Mouse (Mus musculus): ENCODE measurements around the gene Crispld2.

The Crispld2 gene

DNA sequence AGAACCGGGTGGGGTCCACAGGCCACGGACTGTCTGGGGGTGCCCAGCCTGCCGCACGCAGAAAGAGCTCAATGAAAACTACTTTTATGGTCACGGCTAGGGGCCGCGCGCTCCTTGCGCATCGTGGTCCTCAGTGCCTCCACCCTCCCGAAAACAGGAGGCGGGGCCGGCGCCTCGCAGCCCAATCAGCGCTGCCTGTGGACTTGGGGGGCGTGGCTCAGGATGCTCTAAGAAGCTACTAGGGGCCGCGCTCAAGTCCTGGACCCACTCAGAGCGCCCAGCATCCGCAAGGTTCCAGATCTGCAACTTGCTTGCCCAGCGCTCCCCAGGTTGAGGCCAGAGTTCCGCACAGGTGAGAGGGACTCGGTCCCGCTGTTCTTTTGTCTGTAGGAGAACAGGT lies at the start of gene Crispld2:
Gene Crispld2 (plus strand): TSS at position 190 of the 400 bp plus-strand sequence.
- DNase-seq: peak; percentile 25

DNA sequence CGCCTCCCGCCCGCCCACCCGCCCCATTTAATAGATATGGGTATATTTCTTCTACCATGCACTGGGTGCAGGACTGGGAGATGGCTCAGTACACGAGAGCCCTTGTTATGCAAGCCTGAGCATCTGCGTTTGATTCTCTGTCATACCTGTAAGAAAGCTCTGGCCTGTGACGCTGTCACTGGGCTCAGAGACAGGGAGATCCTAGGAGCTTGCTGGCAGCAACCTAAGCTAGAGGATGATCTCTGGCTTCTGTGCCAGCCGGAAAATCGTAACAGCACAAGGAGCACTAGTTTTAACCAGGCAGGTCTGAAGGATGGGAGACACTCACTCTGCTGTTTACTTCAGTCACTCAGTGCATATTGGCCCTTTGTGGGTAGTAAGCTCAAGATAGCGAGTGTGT lies 48.6 kb upstream of the Crispld2 start:
- DNase-seq: peak; percentile 53

DNA sequence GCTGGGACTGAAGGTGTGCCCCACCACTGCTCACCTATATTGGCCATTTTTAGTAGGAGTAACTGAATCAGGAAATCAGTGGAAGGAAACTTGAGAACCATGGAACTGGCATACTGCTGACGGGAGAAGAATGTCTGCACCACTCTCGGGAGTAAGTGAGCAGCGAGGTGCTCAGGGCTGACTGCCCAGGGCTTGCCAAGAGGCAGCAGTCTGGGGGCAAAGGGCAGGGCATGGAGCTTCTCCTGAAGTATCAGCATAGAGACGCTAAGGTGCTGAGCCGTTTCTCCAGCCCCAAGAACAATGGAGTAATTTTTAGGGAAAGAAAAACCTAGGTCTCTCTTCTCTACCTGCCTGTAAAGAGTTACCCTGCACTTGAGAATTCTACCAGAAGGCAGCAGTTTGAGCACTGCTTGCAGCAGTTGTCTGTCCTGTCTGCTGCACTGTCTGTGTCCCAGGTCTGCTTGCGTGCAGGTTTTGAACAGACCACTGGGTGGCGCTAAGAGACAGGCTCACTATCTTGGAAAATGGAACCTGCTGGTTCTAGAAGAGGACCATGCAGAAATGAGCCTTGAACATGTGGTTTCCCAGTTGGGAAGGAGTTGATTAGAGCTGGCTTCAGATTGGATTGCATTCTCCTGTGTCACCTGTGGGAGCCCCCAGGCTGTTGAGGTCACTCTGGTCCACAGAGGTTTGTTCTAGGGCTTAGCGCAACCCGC lies 48.0 kb upstream of the Crispld2 start:
- peak; percentile 75 for DNase-seq

DNA sequence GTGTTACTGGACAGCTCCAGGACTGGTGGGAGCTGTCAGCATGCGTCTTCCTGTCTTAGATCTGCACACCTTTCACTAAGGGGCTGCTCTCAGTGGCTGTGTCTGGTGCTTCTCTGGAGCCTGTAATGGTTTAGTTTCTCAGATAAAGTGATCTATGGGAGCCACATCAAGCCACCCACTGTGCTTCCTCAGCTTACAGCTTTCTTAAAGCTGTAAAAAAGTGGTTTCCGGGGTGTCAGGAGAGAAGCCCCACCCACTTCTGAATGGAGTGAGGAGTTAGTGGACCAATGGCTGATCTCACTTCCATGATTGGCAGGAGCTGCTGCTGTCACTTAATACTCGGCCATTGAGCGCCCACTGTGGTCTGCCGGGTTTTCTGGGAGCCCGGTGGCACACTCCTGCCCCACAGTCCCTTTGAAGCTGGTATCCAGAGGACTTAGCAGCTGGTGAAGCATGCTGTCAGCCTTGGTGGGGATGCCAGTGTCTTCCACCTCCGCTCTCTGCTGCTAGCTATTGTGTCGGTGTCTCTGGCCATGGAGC lies 45.8 kb upstream of the Crispld2 start:
- DNase-seq: no peak

DNA sequence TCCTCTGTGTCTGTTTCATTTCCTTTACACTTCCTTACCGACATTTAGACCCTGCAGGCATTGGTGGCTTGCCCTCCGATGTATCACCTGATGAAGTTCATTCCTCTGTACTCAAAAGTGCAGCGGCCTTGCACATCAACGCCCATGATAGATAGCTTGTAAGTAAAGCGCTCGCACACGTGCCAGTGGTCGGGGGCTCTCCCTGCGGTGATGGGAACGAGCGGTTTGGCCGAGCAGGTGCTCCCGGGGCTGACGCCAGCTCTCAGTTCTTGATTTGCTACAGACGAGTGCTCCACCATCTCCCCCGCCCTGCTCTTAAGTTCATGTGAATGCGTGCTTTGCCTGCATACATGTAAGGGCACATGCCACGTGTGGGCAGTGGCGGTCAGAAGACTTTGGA lies 44.6 kb upstream of the Crispld2 start:
- no peak for DNase-seq

DNA sequence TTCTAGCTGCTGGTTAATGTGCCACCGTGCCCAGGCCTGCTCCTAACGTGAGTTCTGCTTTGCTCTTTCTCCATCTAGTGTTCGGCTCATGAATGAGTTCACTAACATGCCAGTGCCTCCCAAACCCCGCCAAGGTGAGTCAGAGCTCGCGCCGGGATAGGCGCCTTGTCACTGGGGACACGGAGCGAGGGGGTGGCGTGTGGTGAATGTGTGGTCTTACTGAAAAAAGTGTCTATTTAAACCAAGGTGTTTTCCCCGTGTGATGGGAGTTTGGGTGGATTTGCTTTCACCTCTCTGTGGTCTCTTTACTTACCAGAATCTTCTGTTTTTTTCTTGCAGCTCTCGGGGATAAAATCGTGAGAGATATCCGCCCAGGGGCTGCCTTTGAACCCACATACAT lies 43.9 kb upstream of the Crispld2 start:
- DNase-seq: no peak

DNA sequence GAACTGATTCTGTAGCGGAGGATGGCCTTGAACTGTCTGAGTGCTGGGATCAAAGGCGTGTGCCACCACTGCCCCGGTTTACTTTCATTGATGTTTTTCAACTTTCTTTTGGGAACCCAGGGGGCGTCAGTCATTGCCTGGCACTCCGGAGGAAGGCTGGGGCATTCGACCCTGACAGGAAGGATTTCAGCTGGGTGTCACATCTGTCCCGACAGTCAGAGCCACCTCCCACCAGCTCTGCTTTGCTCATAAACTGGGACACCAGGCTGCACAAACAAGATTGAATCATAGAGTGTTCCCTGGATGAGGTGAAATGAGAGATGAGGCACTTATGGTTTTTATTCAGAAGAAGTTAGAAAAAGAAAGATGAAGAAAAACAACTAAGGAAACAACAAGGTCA lies 40.0 kb upstream of the Crispld2 start:
- no peak for DNase-seq

DNA sequence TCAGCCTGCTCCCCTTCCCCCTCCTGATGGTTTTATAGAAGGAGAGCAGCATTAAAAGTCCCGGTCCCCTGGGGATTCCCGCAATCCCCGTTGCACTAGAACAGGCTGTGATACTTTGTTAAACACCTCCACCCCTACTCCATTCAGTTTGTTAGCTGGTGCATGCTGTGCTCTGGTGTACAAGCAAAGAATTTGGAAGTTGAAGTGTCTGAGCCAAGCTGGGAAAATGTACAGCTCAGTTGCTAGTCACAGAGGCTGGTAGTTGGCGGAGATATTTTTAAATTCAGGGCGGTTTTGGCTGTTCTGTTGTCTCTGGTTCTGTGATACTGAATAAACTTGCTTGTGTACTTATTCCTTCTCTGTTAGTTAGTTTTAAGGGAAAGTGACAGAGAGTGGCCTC lies 39.5 kb upstream of the Crispld2 start:
- no peak for DNase-seq

DNA sequence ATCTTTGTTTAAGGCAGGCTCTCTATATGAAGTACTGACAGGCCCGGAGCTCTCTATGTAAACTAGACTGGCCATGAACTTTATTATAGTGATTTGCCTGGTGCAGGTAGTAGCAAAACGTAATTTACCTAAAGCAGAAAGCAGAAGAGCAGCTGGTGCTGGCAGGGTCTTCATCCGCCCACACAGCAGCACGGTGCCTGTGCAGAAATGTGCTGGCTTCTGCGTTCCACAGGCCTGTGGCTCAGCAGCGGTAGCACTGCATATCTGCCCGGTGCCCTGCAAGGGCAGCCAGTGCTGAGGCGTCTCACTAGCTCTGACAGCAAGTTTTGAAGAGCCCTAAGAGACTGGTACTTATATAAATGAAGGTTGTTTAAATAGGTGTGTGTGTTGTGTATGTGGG lies 36.9 kb upstream of the Crispld2 start:
- DNase-seq: no peak

DNA sequence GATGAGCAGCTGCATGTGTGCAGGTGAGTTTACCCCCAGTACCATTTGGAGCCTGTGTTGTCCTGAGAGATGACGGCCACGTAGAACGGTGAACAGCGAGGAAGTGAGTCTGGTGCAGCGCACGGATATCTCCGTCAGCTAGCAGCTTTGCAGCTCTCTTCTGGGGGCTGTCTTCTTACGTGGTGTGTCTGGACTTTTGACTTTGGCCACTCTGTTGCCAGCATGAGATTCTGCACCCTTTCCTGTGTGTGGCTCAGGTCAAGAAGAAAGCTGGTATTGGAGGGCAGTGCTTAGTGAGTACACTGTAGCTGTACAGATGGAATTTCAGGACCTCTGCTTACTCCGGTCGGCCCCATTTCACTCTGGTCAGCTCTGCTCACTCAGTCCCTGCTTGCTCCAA lies 34.2 kb upstream of the Crispld2 start:
- no peak for DNase-seq

DNA sequence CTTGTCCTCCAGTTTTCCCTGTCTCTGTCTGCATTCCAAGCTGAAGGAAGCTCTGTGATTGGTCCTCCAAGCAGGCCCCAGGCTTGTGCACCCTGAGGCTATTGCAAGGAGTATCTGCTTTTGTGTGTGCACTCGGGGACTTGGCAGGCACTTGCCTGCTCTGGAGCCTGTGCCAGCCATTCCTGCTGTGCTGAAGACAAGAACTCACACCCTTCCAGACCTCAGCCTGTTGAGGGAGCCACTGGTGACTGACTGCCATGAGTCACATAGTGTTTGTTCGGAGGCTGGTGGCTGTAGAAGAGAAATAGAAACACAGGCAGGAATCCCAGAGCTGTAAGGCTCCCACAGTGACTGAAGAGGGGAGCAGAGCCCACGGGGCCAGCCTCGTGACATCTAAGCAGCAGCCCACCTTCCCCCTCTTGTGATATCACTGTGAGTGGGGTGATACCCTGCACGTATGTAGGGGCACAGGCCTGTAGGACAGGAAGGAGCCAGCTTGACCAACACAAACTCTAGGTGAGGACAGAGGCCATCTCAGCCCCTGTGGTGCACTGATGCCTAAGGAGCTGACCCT lies 31.6 kb upstream of the Crispld2 start:
- peak; percentile 83 for DNase-seq

DNA sequence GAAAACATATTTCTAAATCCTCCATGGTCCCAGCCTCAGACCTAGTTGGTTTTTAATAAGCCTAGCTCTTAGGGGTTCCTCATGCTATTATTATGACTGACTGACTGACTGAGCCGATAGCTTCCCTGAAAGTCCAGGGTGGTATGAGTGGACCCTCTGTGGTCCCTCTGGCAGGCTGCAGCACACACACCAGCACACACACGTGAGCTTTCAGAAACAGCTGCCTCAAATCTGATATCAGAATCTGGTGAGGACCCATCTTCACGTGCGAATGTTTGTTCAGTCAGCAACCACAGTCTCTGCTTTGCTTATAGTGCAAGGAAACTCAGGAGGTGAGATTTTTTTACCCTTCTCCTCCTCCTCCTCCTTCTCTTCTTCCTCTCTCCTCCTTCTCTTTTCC lies 27.4 kb upstream of the Crispld2 start:
- DNase-seq: no peak

DNA sequence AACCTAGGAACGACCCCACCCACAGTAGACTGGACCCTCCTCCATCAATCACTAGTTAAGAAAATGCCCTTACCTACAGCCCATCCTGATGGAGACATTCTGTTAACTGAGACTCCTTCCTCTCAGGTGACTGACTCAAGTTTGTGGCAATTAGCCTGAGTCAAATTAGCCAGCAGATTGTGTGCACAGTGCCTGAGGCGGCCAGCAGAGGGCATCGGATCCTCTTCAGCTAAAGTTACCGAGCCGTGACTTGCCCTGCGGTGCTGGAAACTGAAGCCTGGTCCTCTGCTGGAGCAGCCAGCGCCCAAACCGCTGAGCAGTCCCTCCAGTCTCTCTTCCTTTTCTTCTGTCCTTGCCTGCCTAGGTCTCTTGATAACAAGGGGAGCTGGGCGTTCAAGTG lies 24.8 kb upstream of the Crispld2 start:
- DNase-seq: no peak

DNA sequence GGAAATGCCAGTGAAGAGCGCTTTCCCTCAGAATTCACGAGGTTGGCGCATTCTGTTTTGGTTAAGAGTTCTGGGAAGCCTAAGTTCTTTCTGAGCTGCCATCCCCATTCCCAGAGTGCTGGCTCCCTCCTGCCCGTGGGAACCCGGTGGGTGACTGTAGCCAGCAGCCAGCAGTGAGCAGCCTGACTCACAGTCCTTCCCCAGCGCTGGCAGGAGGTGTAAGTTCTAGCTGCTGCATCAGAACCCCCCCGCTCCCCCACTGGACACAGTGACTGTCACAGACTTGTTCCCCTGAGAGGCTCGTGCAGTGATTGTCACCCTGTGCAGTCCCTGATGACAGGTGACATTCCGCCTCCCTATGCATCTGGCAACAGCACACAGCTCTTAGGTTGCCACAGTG lies 22.1 kb upstream of the Crispld2 start:
- DNase-seq: no peak

DNA sequence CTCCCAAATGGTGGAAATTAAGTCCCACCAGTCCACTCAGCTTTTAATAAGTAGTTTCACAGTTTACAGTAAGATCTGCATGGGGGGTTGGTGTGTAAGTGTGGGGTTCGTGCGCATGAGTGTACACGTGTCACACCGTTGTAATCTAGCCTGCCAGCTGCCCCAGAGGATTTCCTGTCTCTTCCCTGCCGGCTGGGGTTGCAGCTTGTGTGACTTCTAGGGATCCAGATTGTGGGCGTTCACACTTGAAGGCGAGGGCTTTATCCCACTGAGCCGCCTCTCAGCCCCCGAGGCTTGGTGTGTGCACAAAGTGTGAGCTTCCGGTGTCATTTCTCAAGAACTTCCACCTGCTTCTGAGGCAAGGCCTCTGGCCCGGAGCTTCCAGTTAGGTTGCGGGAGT lies 19.7 kb upstream of the Crispld2 start:
- no peak for DNase-seq

DNA sequence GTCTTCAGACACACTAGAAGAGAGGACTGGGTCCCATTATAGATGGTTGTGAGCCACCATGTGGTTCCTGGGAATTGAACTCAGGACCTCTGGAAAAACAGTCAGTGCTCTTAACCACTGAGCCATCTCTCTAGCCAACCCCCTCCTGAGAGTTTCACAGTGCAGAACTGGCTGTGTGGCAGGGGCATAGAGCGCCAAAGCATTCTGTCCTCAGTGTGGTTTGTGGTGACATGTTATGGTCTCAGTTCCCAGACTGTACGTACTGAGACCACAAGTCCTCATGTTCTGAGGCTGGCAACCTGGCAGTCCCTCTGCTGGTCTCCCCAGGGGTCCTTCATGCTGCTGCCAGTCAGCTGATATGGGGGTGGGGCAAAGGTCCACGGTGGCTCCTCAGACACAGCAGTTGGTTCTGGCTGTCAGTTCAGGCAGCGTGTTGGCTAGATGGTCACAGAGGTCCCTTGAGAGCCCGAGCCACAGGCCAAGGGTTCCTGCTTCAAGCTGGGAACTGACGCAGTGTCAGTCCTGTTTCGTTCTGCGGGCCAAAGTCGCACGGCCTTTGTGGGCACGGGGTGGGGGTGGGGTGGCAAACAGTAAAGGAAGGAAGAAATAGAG lies 13.4 kb upstream of the Crispld2 start:
- DNase-seq: peak; percentile 31

DNA sequence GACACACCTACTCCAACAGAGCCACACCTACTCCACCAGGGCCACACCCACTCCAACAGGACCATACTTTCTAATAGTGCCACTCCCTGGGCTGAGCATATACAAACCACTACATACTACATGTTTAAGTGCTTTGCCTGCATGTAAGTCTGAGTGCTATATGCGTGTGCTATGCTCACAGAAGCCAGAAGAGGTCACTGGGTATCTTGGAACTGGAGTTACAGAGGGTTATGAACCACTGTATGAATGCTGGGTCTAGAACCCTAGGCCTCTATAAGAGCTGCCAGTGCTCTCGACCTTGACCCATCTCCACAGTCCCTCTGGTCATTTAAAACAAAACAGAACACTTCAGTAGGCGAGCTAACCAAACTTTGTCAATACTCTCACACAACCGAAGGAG lies 11.0 kb upstream of the Crispld2 start:
- no peak for DNase-seq

DNA sequence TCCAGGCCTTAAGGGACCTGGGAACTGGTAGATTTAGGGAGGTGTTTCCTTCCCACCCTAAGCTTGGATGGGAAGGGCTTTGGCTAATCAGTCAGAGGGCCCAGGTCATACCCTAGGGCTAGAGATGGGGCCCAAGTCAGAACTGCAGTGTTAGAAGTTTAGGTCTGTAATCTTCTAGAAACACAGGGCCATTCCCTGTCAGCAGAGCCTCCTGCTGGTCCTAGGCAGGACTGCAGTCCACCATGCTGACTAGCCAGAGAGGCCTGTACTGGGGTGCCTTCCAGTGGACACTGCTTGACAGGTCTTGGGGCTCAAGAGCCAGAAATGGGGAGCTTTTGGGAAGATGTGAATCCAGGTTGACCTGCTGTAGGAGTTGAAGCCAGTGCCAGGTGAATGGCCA lies 8.2 kb upstream of the Crispld2 start:
- DNase-seq: no peak

DNA sequence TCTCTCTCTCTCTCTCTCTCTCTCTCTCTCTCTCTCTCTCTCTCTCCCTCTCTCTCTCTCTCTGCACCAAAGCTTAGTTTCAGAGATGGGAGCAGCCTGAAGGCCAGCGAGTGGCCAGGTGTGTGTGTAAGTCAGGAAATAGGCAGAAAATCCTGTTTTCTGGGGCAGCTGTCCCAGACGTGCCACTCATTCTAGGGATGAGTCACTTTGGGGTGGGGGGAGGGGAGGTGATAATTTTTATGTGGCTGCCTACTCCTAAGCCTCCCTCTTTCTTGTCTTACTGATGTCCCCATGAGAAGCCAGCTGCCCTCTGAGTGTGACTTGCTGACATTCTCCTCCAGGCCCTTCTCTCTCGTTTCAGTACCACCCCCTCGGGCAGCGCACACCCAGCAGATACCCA lies 6.1 kb upstream of the Crispld2 start:
- DNase-seq: no peak

DNA sequence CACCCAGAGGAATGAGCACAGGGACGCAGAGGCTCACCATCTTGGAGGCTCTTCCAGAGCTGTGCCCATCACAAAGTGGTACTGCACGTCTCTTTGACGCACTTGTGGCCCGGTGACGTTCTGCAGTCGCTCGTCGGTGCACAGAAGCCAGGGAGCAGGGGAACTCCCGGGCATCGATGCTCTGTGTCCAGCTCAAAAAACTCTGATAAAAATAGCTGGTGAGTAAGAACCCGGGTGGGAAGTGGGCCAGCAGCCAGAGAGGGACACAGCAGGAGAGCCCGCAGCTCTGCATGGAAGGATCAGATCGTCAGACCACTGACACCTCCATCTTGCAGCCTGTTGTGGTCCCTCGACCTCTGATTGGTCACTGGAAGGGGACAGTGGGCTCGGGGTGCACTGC lies 4.2 kb upstream of the Crispld2 start:
- no peak for DNase-seq

DNA sequence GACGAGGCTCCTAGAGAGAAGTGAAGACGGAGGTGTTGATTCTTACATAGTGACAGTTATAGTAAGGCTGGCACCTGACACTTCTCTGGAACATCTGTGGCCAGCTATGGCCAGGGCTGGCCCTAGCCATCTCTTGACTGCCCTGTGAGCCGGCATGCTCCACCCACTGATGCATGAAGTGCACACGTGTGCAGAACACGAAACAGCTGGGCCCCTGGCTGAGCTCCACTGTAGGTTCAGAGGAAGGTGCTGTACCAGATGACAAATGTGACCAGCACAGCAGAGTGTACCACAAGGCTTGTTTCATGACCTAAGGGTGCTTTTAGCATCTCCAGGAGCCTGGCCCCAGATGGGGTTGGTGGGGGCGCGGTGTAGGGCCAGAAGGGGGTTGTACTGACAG lies 1.9 kb downstream of the Crispld2 start:
- no peak for DNase-seq

DNA sequence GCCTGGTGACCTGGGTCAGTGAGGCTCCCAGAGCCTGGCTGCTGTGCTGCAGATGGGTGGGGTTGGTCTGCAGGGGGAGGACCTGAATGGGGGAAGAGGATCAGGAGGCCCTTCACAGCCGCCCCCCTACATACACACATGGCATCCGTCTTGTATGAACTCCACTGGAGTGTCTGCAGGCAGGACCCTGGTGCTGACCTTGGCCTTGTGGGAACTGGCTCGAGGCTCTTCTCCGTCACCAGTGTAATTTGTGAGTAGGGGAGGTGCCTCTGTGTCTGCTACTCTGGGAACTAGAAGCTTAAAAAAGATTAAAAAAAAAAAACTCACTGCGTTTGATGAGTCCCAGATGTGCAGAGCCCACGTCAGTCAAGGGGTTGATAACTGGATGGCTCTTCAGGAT lies 2.3 kb downstream of the Crispld2 start:
- no peak for DNase-seq

DNA sequence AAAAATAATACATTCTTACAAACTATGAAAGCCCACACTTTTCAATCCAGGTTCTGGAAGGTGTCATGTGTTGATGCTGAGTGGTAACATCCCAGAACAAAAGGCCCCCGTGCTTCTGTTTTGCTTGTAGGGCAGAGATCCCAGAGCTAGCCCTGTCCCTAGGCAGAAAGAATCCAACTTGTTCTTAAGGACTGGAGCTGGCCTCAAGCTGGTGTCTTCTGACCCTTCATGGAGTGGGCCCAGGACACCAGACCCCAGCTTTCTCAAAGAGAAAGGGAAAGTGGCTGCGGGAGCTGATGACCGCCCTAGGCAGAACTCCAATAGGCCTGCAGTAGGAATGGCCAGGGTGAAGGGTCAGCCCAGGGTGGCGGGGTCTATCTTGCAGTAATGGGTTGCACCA lies 5.0 kb downstream of the Crispld2 start:
- no peak for DNase-seq

DNA sequence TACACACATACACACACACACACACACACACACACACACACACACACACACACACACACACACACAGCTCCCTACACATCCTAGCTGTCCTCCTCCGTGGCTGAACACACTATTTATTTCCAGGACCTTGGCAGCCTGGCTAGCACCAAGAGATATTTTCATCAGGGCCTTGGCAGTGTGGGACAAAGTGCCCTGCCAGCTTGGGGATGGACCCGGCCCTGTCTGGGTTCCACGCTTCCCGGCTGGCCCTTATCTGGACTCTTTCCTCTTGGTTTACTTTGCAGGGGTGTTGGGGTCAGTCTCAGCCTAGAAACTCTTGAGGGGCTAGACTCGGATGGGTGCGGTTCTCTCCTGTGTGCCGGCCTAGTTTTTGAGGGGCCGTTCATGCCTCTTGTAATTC lies 8.2 kb downstream of the Crispld2 start:
- no peak for DNase-seq

DNA sequence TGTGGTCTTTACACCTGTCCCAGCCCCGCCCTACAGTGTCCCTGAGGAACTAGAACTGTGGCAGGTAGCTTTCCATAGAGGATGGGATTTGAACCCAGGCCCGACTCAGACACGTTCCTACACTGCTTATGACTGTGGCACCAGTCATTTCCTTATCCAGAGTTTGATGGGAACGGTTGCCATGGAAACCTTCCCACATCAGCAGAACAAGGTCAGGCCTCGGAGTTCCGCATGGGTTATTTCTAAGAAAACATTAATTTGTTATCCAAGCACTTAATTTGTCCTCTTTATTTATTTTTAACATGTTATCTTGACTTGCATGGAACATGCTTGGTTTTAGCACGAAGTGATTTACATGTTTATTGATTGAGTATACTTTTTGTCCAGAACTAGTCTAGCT lies 9.5 kb downstream of the Crispld2 start:
- no peak for DNase-seq

All from cerebellum, adult 11-12 months (tissue).